Mouse (Mus musculus) liver, embryonic 11.5 days (tissue): Measurements from ENCODE around the gene Chrd. TPM values are rescaled to one million over a fixed set of nuclear protein-coding genes. Genes with fewer than 3 reads are reported as not detected.
A peak's percentile ranks its signal among the peaks of the same experiment; 100 is the strongest.

Experiments
- ATAC-seq: fragments of 200-750 bp; cut with Nextera tagmentation; replicated peaks from 2 replicates; pipeline ENCODE4 v1.8.0; 2017; ENCODE audit warnings: moderate number of reproducible peaks, mild to moderate bottlenecking, moderate TSS enrichment, moderate library complexity; ENCODE audit not compliant: low FRiP score
- DNase-seq: peaks from one replicate; pipeline ENCODE4 v3.0.0-alpha.2; 2017; ENCODE audit warnings: low spot score
- H3K27ac ChIP-seq: fragments of 300-500 bp; sonication (generic); 2 replicates; pipeline ENCODE4 v1.5.1; 2014; ENCODE audit warnings: mild to moderate bottlenecking, low read depth, low read length, control low read depth
- H3K27me3 ChIP-seq: fragments of 300-500 bp; sonication (generic); replicated peaks from 2 replicates; pipeline ENCODE4 v1.6.1; 2014; ENCODE audit warnings: low read length, mixed read lengths; ENCODE audit not compliant: control insufficient read depth, insufficient read depth
- H3K36me3 ChIP-seq: fragments of 300-500 bp; sonication (generic); 2 replicates; pipeline ENCODE4 v1.6.1; 2014; ENCODE audit warnings: mild to moderate bottlenecking, low read length, moderate library complexity, mixed read lengths; ENCODE audit not compliant: control insufficient read depth, insufficient read depth
- H3K4me1 ChIP-seq: fragments of 300-500 bp; sonication (generic); replicated peaks from 2 replicates; pipeline ENCODE4 v1.6.1; 2014; ENCODE audit warnings: low read length, mixed read lengths; ENCODE audit not compliant: control insufficient read depth, insufficient read depth
- H3K4me2 ChIP-seq: fragments of 300-500 bp; sonication (generic); 2 replicates; pipeline ENCODE4 v1.6.1; 2014; ENCODE audit warnings: mild to moderate bottlenecking, control low read depth, moderate library complexity
- H3K4me3 ChIP-seq: fragments of 300-500 bp; sonication (generic); 2 replicates; pipeline ENCODE4 v1.5.1; 2014; ENCODE audit warnings: low read depth, low read length, control low read depth
- H3K9ac ChIP-seq: fragments of 300-500 bp; sonication (generic); 2 replicates; pipeline ENCODE4 v1.6.1; 2014; ENCODE audit warnings: low read depth, low read length, control low read depth
- H3K9me3 ChIP-seq: fragments of 300-500 bp; sonication (generic); 2 replicates; pipeline ENCODE4 v1.6.1; 2016; ENCODE audit warnings: low read length, inconsistent platforms, mixed read lengths; ENCODE audit not compliant: control insufficient read depth
- WGBS: fragments of 180-500 bp; shearing (Covaris S2); extraction: QIAGEN DNeasy Blood & Tissue Kit; methylation state at CpG from one replicate; pipeline ENCODE4 v1.1.7; 2014; 5-methylcytosine and 5-hydroxymethylcytosine counted together
- polyA plus RNA-seq: library from polyadenylated mRNA; unstranded; fragments of >200 nt; fragmentation: Nextera tagmentation; extraction: Ambion mirVana; gene quantifications from 2 replicates; pipeline ENCODE4 v1.2.1, GENCODE M21; 2014

The Chrd gene
- polyA plus RNA-seq, 1 experiment from 2014 or later = 0.93 TPM

DNA sequence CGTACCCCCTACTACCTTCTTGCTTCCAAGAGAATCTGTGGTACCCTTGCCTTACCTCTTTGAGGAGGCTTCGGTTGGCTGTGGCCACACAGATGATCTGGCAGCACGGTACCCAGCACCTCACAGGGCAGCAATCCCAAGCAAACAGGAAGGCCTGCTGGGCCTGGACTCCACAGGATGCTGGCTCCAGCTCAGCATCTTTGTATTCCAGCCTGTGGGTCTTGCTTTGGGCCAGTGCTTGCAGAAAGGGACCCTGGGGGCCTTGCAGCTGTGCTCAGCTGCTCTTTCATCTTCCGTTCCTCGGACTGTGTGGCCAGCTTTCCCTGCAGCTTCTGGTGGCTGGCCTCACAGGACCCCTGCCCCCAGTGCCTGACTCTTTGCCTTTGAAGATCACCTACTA lies 32.9 kb upstream of the Chrd start:
- no peak overlapping the region for H3K9ac ChIP-seq
- DNase-seq = no peak
- H3K4me2 ChIP-seq = no peak overlapping the region
- peaks cover 15% of the 10 kb centered on the region for H3K27me3 ChIP-seq
- no peak for ATAC-seq
- H3K4me3 ChIP-seq = no peak overlapping the region
- H3K9me3 ChIP-seq = no peaks in the 10 kb centered on the region
- no peak overlapping the region for H3K27ac ChIP-seq
- H3K4me1 ChIP-seq = peaks cover 45% of the 10 kb centered on the region
- no peaks in the 10 kb centered on the region; the same call in 1 of the 2 replicates for H3K36me3 ChIP-seq
- WGBS = 65% methylated on average over 5 of the region's 5 CpGs

DNA sequence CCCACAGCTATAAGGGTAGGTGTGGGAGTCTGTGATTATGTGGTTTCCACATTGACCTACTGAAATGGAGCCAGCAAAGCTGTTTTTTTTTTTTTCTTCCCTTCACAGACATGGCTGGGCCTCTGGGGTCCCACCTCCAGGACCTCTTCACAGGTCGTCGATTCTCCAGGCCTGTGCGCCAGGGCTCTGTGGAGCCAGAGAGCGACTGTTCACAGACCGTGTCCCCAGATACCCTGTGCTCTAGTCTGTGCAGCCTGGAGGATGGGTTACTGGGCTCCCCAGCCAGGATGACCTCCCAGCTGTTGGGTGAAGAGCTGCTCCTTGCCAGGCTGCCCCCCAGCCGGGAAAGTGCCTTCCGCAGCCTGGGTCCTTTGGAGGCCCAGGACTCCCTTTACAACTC lies 31.6 kb upstream of the Chrd start:
- Histone ChIP-seq H3K4me1 (peaks cover 47% of the 10 kb centered on the region), H3K4me2 (no peak overlapping the region), H3K36me3 (peaks cover 4% of the 10 kb centered on the region), H3K9me3 (no peaks in the 10 kb centered on the region), H3K27me3 (peaks cover 3% of the 10 kb centered on the region), H3K9ac (no peak overlapping the region), H3K27ac (no peak overlapping the region), H3K4me3 (no peak overlapping the region)
- ATAC-seq (no peak), DNase-seq (no peak)
- WGBS = 65% methylated on average over 7 of the region's 7 CpGs

DNA sequence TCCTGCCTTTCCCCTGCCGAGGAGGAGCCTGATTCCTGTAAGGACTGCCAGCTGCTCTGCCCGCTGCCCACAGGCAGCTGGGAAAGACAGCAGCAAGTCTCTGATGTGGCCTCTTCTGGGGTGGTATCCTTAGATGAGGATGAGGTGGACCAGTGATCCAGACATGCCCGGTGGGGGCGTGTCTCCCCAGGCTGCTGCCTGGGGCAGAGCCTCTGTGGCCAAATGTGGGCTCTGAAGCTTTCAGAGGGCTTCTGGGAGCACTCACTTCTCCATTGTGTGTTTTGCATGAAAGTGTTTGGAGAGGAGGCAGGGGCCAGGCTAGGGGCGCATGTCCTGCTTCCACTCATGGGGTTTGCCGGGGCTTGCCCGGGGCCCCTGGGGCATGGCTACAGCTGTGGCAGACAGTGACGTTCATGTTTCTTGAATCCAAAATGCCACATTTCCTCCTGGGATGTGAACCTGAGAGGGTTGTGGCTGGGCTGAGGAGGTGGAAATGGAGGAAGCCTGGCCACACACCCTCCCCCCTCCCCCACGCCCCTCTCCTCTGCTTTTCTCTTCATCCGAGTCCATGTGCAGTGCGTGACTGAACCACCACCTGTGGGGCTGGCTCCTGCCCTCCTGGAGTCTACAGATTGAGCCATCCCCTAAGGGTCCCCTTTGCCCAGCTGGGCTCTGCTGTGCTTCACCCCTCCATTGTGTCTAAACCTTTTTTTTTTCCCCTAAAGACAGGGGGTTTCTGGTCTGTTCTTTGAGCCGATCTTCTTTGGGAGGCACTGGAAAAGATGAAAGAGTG lies 31.0 kb upstream of the Chrd start:
- peak overlapping the region; percentile 56 for H3K4me2 ChIP-seq
- 45% methylated on average over 12 of the region's 12 CpGs for WGBS
- H3K27me3 ChIP-seq = no peaks in the 10 kb centered on the region
- peaks cover 53% of the 10 kb centered on the region for H3K4me1 ChIP-seq
- H3K36me3 ChIP-seq = peaks cover 4% of the 10 kb centered on the region
- DNase-seq = no peak
- H3K9me3 ChIP-seq = no peaks in the 10 kb centered on the region
- H3K4me3 ChIP-seq = no peak overlapping the region
- peak overlapping the region; percentile 91 for H3K27ac ChIP-seq
- 0 out of 2 replicates have a peak overlapping the region, but pooled peaks have one; percentile 4 for H3K9ac ChIP-seq
- ATAC-seq = no peak

DNA sequence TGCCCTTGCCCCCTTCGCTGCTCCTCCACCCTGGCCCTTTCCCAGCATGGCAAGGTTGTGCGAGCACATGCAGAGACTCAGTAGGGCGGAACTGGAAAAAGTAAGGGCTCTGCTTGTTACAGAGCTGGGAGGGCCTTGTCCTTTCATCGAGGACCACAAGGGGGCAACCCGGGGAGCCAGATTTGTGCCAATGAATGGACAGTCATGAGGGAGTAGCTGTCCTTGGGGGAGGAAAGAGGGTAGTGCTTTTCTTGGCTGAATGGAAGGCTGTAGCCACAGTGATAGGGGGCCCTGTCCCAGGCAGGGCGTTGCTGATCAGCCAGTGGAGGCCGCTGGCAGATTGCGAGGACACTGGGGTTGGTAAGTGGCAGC lies 30.4 kb upstream of the Chrd start:
- peak overlapping the region; percentile 91 for H3K27ac ChIP-seq
- H3K4me3 ChIP-seq = 0 out of 2 replicates have a peak overlapping the region, but pooled peaks have one; percentile 21
- H3K4me2 ChIP-seq = peak overlapping the region; percentile 56
- no peaks in the 10 kb centered on the region for H3K9me3 ChIP-seq
- peak; percentile 82 for ATAC-seq
- H3K27me3 ChIP-seq = no peaks in the 10 kb centered on the region
- DNase-seq = peak; percentile 71
- peaks cover 4% of the 10 kb centered on the region for H3K36me3 ChIP-seq
- WGBS = 11% methylated on average over 8 of the region's 8 CpGs
- H3K9ac ChIP-seq = no peak overlapping the region
- H3K4me1 ChIP-seq = peaks cover 58% of the 10 kb centered on the region

DNA sequence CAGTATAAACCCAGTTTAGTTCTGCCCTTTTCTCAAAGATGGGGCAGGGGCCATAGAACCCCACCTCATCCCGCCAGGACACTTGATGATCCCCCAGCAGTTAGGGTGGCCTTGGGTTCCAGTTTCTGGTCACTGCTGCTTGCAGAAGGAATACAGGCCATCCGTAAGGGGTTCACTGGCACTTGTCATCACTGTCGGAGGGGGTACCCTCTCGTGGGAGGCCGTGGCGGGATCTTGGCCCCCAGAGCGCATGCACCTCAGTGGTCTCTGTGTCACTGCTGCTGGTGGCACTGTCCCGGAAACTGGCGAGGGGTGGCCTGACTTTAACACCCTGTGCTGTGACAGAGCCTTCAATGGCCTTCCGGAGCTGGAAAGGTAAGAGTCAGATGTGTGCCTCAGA lies 29.9 kb upstream of the Chrd start:
- Histone ChIP-seq H3K27ac (peak overlapping the region; percentile 91), H3K36me3 (peaks cover 7% of the 10 kb centered on the region), H3K4me2 (peak overlapping the region; percentile 56), H3K4me1 (peaks cover 63% of the 10 kb centered on the region), H3K9me3 (no peaks in the 10 kb centered on the region), H3K4me3 (peak overlapping the region; percentile 21; the same call in 1 of the 2 replicates), H3K27me3 (no peaks in the 10 kb centered on the region), H3K9ac (peak overlapping the region; percentile 59)
- DNase-seq = no peak
- no peak for ATAC-seq
- 85% methylated on average over 10 of the region's 10 CpGs for WGBS

DNA sequence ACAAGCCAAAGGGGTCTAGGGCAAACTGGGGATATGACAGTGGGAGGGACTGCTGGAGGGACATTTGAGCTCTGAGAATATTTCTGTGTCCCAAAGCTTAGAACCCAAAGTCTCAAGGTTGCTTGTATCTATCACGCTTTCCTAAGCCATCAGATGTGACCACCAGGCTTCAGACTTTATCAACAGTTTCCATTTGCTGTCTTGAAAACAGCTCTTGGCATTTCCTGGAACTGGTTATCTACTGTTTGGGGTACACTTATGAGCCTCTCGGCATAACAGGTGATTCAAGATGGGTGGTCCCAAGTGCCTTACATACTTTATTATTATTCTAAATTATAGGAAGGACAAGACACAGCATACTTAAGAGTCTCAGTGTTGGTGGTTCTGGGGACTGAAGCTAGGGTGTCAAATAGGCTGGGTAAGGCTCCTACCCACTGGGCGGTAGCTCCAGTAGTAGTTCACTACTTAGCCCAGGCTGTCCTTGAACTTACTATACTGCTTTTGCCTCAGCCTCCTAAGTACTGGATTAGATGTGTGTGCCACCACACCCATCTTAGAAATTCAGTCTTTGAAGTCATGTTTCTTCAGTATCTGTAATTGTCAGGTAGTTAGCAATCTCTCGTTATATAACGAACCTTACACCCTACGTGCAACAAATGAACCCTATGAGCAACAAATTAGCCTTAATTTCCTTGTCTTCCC lies 29.1 kb upstream of the Chrd start:
- Histone ChIP-seq H3K9ac (peak overlapping the region; percentile 59), H3K4me1 (peaks cover 63% of the 10 kb centered on the region), H3K27ac (peak overlapping the region; percentile 91), H3K27me3 (no peaks in the 10 kb centered on the region), H3K9me3 (no peaks in the 10 kb centered on the region), H3K36me3 (peaks cover 9% of the 10 kb centered on the region), H3K4me3 (peak overlapping the region; percentile 21; the same call in 1 of the 2 replicates), H3K4me2 (peak overlapping the region; percentile 56)
- WGBS = 64% methylated on average over 6 of the region's 6 CpGs
- peak; percentile 76 for ATAC-seq
- no peak for DNase-seq

DNA sequence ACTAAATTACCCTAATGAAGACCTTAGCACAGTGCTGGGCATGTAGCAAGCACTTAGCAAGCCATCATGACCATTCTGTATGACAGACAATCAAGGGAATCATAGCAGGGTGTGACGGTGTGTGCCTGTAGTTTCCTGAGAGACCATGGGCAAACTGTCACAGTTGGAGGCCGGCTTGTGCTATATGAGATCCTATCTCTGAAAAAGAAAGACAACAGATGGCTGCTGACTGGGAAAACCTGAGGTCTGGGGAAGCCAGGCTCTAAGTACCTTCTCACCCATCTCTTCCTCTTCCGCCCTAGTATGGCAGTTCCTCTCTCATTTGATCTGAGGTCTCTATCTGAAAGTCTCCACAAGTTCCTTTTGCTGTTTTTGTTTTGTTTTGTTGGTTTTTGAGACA lies 27.1 kb upstream of the Chrd start:
- H3K4me3 ChIP-seq = no peak overlapping the region
- DNase-seq (no peak), ATAC-seq (no peak)
- peak overlapping the region; percentile 6; the same call in 1 of the 2 replicates for H3K4me2 ChIP-seq
- H3K9ac ChIP-seq = peak overlapping the region; percentile 30; the same call in 1 of the 2 replicates
- WGBS = 67% methylated on average over 3 of the region's 3 CpGs
- peaks cover 63% of the 10 kb centered on the region for H3K4me1 ChIP-seq
- peak overlapping the region; percentile 91 for H3K27ac ChIP-seq
- no peaks in the 10 kb centered on the region for H3K27me3 ChIP-seq
- peaks cover 14% of the 10 kb centered on the region for H3K36me3 ChIP-seq
- H3K9me3 ChIP-seq = no peaks in the 10 kb centered on the region

DNA sequence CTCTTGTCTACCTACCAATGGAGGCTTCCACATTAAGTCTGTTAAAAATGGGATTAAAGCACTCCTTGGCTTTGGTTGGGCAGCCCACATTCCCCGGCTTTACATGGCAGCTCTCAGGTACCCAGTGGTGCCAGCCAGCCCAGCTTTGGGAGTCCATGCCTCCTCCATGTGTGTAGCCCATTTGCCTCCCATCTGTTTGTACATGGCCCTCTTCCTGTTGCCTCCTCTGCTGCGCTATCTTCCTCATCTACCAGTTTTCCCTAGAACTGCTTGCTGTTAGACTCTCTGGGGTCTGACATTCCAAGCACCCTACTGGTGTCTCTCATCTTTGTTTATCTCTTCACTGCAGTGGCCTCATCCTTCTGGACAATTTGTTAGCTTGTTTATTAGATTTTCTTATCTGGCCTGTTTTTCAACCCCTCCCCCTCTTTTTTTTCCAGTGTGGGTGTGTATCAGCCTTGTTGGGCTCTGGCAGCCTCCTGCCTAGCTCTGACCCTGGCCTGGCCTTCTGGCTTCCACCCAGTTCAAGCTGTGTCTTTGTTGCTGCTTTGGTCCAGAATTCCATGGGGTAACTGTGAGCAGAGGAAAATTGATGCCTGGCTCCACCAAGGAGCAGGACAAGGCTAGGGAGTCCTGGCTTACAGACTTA lies 26.4 kb upstream of the Chrd start:
- H3K4me3 ChIP-seq = no peak overlapping the region
- peaks cover 14% of the 10 kb centered on the region for H3K36me3 ChIP-seq
- H3K27me3 ChIP-seq = no peaks in the 10 kb centered on the region
- DNase-seq (no peak), ATAC-seq (peak; percentile 30; the same call in 1 of the 2 replicates)
- WGBS = 67% methylated on average over 2 of the region's 2 CpGs
- H3K4me2 ChIP-seq = peak overlapping the region; percentile 30; the same call in 1 of the 2 replicates
- peak overlapping the region; percentile 91 for H3K27ac ChIP-seq
- peak overlapping the region; percentile 39; the same call in 1 of the 2 replicates for H3K9ac ChIP-seq
- H3K4me1 ChIP-seq = peaks cover 62% of the 10 kb centered on the region
- no peaks in the 10 kb centered on the region for H3K9me3 ChIP-seq
